Mouse (Mus musculus): ENCODE results near the gene Gsta3.

DNA sequence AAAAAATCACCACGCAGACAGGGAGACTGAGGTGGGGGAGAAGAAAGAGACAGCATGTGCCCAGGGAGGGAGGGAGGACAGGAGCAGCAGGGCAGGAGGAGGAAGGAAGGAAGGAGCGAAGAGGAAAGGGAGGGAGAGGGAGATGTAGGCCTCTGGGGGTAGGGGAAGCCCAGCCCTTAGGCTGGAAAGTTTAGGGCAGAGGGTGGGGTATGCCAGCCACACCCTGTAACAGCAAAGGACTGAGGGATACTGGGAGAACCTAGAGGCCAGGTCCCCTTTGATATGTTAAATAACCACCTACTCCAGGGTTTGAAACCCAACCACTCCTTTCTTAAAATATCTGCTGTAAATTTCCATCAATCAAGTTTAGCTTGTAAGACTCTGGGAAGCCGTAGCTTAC is 16.0 kb downstream of the Gsta3 start:
- TF ChIP-seq POLR2A (IDR thresholded peaks at IDR 0.05; ENCODE audit: low read depth, low read length) = no peak
- no peak for TF ChIP-seq CTCF (IDR thresholded peaks at IDR 0.05; ENCODE audit: borderline replicate concordance, insufficient read depth, low read length)

Data from embryonic fibroblast, embryonic 13.5 days (primary cell).